Mouse (Mus musculus): ENCODE results near the gene Dnah1. TPM values are rescaled to one million over a fixed set of nuclear protein-coding genes. Genes with fewer than 3 reads are reported as not detected.

The Dnah1 gene
- under 1 TPM in 1 of 2 experiments, not detected in 1; under 0.01 TPM for polyA plus RNA-seq (2012; fragmentation: generic; extraction: Trizol)

GRCm38 (mm10) chr14:31323849-31324792 lies at the start of gene Dnah1:
Dnah1 (minus strand) TSS chr14:31323896.

GRCm38 (mm10) chr14:31336369-31337155 lies 12.9 kb upstream of the Dnah1 start, which contains the start of gene Capn7:
Capn7 (plus strand) TSS chr14:31336638.

GRCm38 (mm10) chr14:31251084-31251604 lies 72.6 kb downstream of the Dnah1 start, which contains the start of the genes Phf7 and Bap1:
Phf7 (minus strand) TSS chr14:31251317.
Bap1 (plus strand) TSS chr14:31251450.

GRCm38 (mm10) chr14:31217666-31218065 lies 106.0 kb downstream of the Dnah1 start, which contains the start of gene Sema3g:
Sema3g (plus strand) TSS chr14:31217860.

GRCm38 (mm10) chr14:31216846-31217245 lies 106.8 kb downstream of the Dnah1 start, which contains the start of gene Nisch:
Nisch (minus strand) TSS chr14:31216946.

Other genes starting within 250 kb of the Dnah1 start
- 10 to 100 TPM; 53.9 to 87.6 TPM for gene Smim4, start 194.9 kb downstream of the Dnah1 start, polyA plus RNA-seq (2012; fragmentation: generic; extraction: Trizol)
- 100 to 1,000 TPM; 119 to 155 TPM for gene Nt5dc2, start 192.8 kb downstream of the Dnah1 start, polyA plus RNA-seq (2012; fragmentation: generic; extraction: Trizol)
- under 1 TPM; 0.18 to 0.72 TPM for gene Stab1, start 155.3 kb downstream of the Dnah1 start, polyA plus RNA-seq (2012; fragmentation: generic; extraction: Trizol)
- 10 to 100 TPM in 1 of 2 experiments, 1 to 10 TPM in 1; 5.0 to 10.6 TPM for gene Tnnc1, start 115.6 kb downstream of the Dnah1 start, polyA plus RNA-seq (2012; fragmentation: generic; extraction: Trizol)
- 100 to 1,000 TPM in 1 of 2 experiments, 10 to 100 TPM in 1; 61.9 to 240 TPM for gene Nisch, start 107.0 kb downstream of the Dnah1 start, polyA plus RNA-seq (2012; fragmentation: generic; extraction: Trizol)
- under 1 TPM; under 0.01 to 0.34 TPM for gene Sema3g, start 106.0 kb downstream of the Dnah1 start, polyA plus RNA-seq (2012; fragmentation: generic; extraction: Trizol)
- gene Phf7, start 72.6 kb downstream of the Dnah1 start, polyA plus RNA-seq (2012; fragmentation: generic; extraction: Trizol): 1 to 10 TPM; 1.4 to 5.0 TPM
- gene Bap1, start 72.4 kb downstream of the Dnah1 start, polyA plus RNA-seq (2012; fragmentation: generic; extraction: Trizol): 10 to 100 TPM; 15.3 to 31.4 TPM
- 1 to 10 TPM in 1 of 2 experiments, under 1 TPM in 1; 0.25 to 5.8 TPM for gene Capn7, start 12.7 kb upstream of the Dnah1 start, polyA plus RNA-seq (2012; fragmentation: generic; extraction: Trizol)
- gene Sh3bp5, start 112.2 kb upstream of the Dnah1 start, polyA plus RNA-seq (2012; fragmentation: generic; extraction: Trizol): 10 to 100 TPM in 1 of 2 experiments, 1 to 10 TPM in 1; 1.8 to 20.6 TPM
- 1 to 10 TPM; 1.1 to 6.3 TPM for gene Eaf1, start 170.5 kb upstream of the Dnah1 start, polyA plus RNA-seq (2012; fragmentation: generic; extraction: Trizol)
- 10 to 100 TPM in 1 of 2 experiments, 1 to 10 TPM in 1; 1.2 to 11.4 TPM for gene Mettl6, start 171.1 kb upstream of the Dnah1 start, polyA plus RNA-seq (2012; fragmentation: generic; extraction: Trizol)

Measured in C3H10T1/2 (cell line).